Mouse (Mus musculus): ENCODE data around the gene Sis. TPM values are rescaled to one million over a fixed set of nuclear protein-coding genes. Genes with fewer than 3 reads are reported as not detected.

Sis gene
- total RNA-seq (2021): not detected
- long read RNA-seq, experiment 1: 0 reads
- long read RNA-seq, experiment 2: 0 reads

- no peak for DNase-seq (ENCODE audit: low spot score)
Measured at GRCm38 (mm10) chr3:72967675-72968074, at the start of gene Sis. Gene Sis (minus strand): TSS chr3:72967863.

- no peak for DNase-seq (ENCODE audit: low spot score)
Measured at GRCm38 (mm10) chr3:73006045-73006444, 38.4 kb upstream of the Sis start.

GRCm38 (mm10) chr3:73002933-73003696 lies 35.5 kb upstream of the Sis start:
- no peak for DNase-seq (ENCODE audit: low spot score)

GRCm38 (mm10) chr3:72997517-72997916 lies 29.9 kb upstream of the Sis start:
- no peak for DNase-seq (ENCODE audit: low spot score)

- DNase-seq (ENCODE audit: low spot score): no peak
Measured at GRCm38 (mm10) chr3:72990992-72991391, 23.3 kb upstream of the Sis start.

- no peak for DNase-seq (ENCODE audit: low spot score)
Measured at GRCm38 (mm10) chr3:72976602-72977001, 8.9 kb upstream of the Sis start.

- no peak for DNase-seq (ENCODE audit: low spot score)
Measured at GRCm38 (mm10) chr3:72918919-72919526, 48.6 kb downstream of the Sis start.

GRCm38 (mm10) chr3:72882501-72882900 lies 85.2 kb downstream of the Sis start:
- no peak for DNase-seq (ENCODE audit: low spot score)

- DNase-seq (ENCODE audit: low spot score): no peak
Measured at GRCm38 (mm10) chr3:72868141-72868540, 99.5 kb downstream of the Sis start.

- no peak for DNase-seq (ENCODE audit: low spot score)
Measured at GRCm38 (mm10) chr3:72858738-72859137, 108.9 kb downstream of the Sis start.

- no peak for DNase-seq (ENCODE audit: low spot score)
Measured at GRCm38 (mm10) chr3:72855405-72855804, 112.3 kb downstream of the Sis start.

- no peak for DNase-seq (ENCODE audit: low spot score)
Measured at GRCm38 (mm10) chr3:72840641-72841040, 127.0 kb downstream of the Sis start.

Other genes starting within 250 kb of the Sis start
- not detected for gene Slitrk3, start 89.9 kb upstream of the Sis start, total RNA-seq (2021)

All from gastrocnemius, adult 18-20 months (tissue).